Mouse (Mus musculus) C2C12 (cell line): ENCODE data around the gene Bdkrb1.

Source experiments
- CEBPB ChIP-seq: IDR thresholded peaks from one replicate; pipeline ENCODE4 v1.6.1; 2011; ENCODE audit warnings: low read depth, mild to moderate bottlenecking, control low read depth, moderate library complexity
- CTCF ChIP-seq: IDR thresholded peaks from one replicate; pipeline ENCODE4 v1.5.1; 2011; ENCODE audit not compliant: control insufficient read depth, insufficient read depth, insufficient read length
- MAX ChIP-seq: IDR thresholded peaks from one replicate; pipeline ENCODE4 v1.6.1; 2011; ENCODE audit warnings: mild to moderate bottlenecking, control low read depth
- MYOD1 ChIP-seq: IDR thresholded peaks from one replicate; pipeline ENCODE4 v1.6.1; 2011; ENCODE audit warnings: low read depth; ENCODE audit not compliant: control insufficient read depth, insufficient read length
- USF1 ChIP-seq: IDR thresholded peaks from one replicate; pipeline ENCODE4 v1.6.1; 2011; ENCODE audit warnings: low read depth, mild to moderate bottlenecking, control low read depth, moderate library complexity

DNA sequence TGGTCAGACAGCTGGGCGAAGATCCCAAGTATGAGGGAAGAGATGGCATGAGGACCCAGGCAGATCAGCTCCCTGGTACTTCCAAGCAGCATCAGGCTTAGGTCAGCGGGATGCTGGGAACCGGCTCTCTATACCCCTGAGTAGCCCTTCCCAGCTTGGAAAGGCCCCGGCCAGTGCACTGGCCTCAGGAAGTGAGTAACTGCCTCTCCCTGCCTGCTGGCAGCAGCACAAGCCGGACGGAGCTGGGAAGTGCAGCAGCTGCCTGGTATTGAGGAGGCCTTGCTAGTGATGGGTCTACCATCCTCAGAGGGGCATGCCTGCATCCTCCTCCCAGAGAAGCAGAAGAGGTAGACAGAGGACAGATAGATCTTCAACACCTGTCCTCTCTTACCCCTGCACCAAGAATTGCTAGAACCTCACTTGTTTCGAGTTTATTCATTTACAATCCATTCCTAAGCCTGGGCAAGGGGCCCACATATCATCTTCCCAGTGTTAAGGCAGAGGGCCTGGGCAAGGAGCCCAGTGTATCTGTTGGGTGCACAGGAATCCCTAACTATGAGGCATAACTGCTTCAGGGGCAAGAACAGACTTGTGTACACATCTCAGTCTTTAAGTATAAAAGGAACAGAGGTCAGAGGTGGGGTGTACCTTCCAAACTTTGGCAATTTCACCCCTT lies 45.5 kb upstream of the Bdkrb1 start:
- TF ChIP-seq MYOD1 = no peak
- TF ChIP-seq CTCF = no peak
- no peak for TF ChIP-seq CEBPB
- no peak for TF ChIP-seq MAX
- TF ChIP-seq USF1 = no peak
